8 mouse cellular contexts compared by ENCODE assay signal in genomic region chr4:84884539-84885270, GRCm38 (mm10). TPM values are rescaled to one million over a fixed set of nuclear protein-coding genes. Genes with fewer than 3 reads are reported as not detected.
DNase-seq lines count a peak whose midpoint lies in the region; ATAC-seq lines count a peak whose summit lies in the region.

No protein-coding gene starts in this region.

- H3K4me2 ChIP-seq in hindbrain, embryonic 14.5 days (replicated peaks), result peak overlapping the region; percentile 91

- H3K36me3 ChIP-seq in hindbrain, embryonic 14.5 days (replicated peaks; ENCODE audit: control insufficient read depth, insufficient read depth), result no peaks in the 10 kb centered on the region

- H3K9ac ChIP-seq in hindbrain, embryonic 14.5 days, result peak overlapping the region; percentile 91

- H3K4me3 ChIP-seq in hindbrain, embryonic 14.5 days (replicated peaks; ENCODE audit: low read length), result peak overlapping the region; percentile 91

- H3K27ac ChIP-seq in hindbrain, embryonic 14.5 days, result peak overlapping the region; percentile 92

- peak; percentile 48 for DNase-seq in ZHBTc4 (ENCODE audit: low read depth, low spot score)
- DNase-seq in cerebellum, postnatal 10 days, result peak; percentile 81
- DNase-seq in gastrocnemius, adult 18-20 months (ENCODE audit: low spot score), result peak; percentile 17
- DNase-seq in hindbrain, embryonic 14.5 days (ENCODE audit: low spot score), result peak; percentile 38
- peak; percentile 25 to 31 for DNase-seq in layer of hippocampus, postnatal 14 days (ENCODE audit: low spot score in 2 of 2)
- peak; percentile 44 for DNase-seq in lung, postnatal 14 days
- peak; percentile 37 for DNase-seq in retina, postnatal 1 day
- DNase-seq in urinary bladder, postnatal 14 days (ENCODE audit: low spot score), result peak; percentile 43

- no peaks in the 10 kb centered on the region for H3K9me3 ChIP-seq in hindbrain, embryonic 14.5 days (ENCODE audit: control insufficient read depth, low read length)

- H3K4me1 ChIP-seq in hindbrain, embryonic 14.5 days (replicated peaks; ENCODE audit: control insufficient read depth, insufficient read depth, low read length), result peaks cover 15% of the 10 kb centered on the region

- no peaks in the 10 kb centered on the region for H3K27me3 ChIP-seq in hindbrain, embryonic 14.5 days (ENCODE audit: control insufficient read depth, insufficient read depth, low read length)

- ATAC-seq in hindbrain, embryonic 14.5 days (ENCODE audit: low FRiP score), result peak; percentile 81

- WGBS in hindbrain, embryonic 14.5 days, result 3% methylated on average over 50 of the region's 60 CpGs

RNA-seq across cellular contexts. Expression of gene Cntln, which starts 0.6 kb away (rescaled TPM):
- total RNA-seq in gastrocnemius, adult 18-20 months (2021), result 1 to 10 TPM; 1.0 to 1.4 TPM
- 5.5 and 6.2 TPM in 2 replicates for polyA plus RNA-seq in hindbrain, embryonic 14.5 days (2014; fragmentation: Nextera tagmentation; extraction: Ambion mirVana)
- total RNA-seq in layer of hippocampus, postnatal 14 days (2021), result 1 to 10 TPM; 5.9 to 6.2 TPM

Comparison
In these comparisons a context has a peak if more than half of its experiments do, and no peak if none do; other contexts are left out.
1. Peak in every context shown above with its lines: DNase-seq, ATAC-seq, H3K4me3 ChIP-seq and H3K27ac ChIP-seq.
2. DNase-seq: peak in every context shown above with its lines; median percentile 81 in cerebellum, postnatal 10 days; 48 in ZHBTc4; 44 in lung, postnatal 14 days; 43 in urinary bladder, postnatal 14 days; 38 in hindbrain, embryonic 14.5 days; 37 in retina, postnatal 1 day; 28 in layer of hippocampus, postnatal 14 days; 17 in gastrocnemius, adult 18-20 months.